In the genomic region with DNA sequence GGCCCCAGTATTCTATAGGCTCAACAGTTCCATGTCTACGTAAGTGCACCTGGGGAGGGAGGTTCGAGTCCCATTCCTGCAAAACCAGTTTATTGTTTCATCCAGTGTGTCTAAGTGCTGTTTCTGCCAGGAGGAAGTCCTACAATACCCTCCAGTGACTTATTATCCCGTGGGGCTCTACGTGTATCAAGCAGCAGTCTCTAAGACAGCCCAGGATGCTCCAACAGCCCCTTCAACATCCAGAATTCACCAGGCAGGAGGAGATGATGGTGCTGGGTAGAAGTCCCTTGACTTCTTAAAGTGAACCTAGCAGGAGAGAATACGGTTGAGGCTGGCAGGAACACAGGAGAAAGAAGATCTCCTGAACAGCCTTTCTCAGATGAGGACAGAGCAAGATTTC, we compare ENCODE assay signal across 8 mouse cellular contexts. TPM values are rescaled to one million over a fixed set of nuclear protein-coding genes. Genes with fewer than 3 reads are reported as not detected.
A peak's percentile ranks its signal among the peaks of the same experiment; 100 is the strongest.
DNase-seq lines count a peak whose midpoint lies in the region; ATAC-seq and TF ChIP-seq lines count a peak whose summit lies in the region.

No protein-coding gene starts in this region.

- ATAC-seq in embryonic facial prominence, embryonic 14.5 days (ENCODE audit: low read depth): 0 out of 2 replicates have a peak, but pooled peaks have one; percentile 3
- ATAC-seq in intestine, embryonic 16.5 days: no peak
- 0 out of 2 replicates have a peak, but pooled peaks have one; percentile 1 for ATAC-seq in neural tube, embryonic 12.5 days (ENCODE audit: low FRiP score, low read depth)

- H3K27ac ChIP-seq in left cerebral cortex, adult 2 months: no peak overlapping the region
- H3K27ac ChIP-seq in embryonic facial prominence, embryonic 14.5 days (replicated peaks; ENCODE audit: low read depth, low read length): peak overlapping the region; percentile 91; the same call in 1 of the 2 replicates
- peak overlapping the region; percentile 95 for H3K27ac ChIP-seq in intestine, embryonic 16.5 days (ENCODE audit: low read length)
- H3K27ac ChIP-seq in neural tube, embryonic 12.5 days: no peak overlapping the region

- H3K36me3 ChIP-seq in embryonic facial prominence, embryonic 14.5 days (ENCODE audit: control insufficient read depth, insufficient read depth, low read length): no peaks in the 10 kb centered on the region
- H3K36me3 ChIP-seq in intestine, embryonic 16.5 days (ENCODE audit: control insufficient read depth, insufficient read depth, low read length): 0 out of 2 replicates have a peak, but pooled peaks cover 4% of the 10 kb centered on the region
- no peaks in the 10 kb centered on the region for H3K36me3 ChIP-seq in neural tube, embryonic 12.5 days

- no peaks in the 10 kb centered on the region for H3K9me3 ChIP-seq in embryonic facial prominence, embryonic 14.5 days (ENCODE audit: control insufficient read depth, low read length)
- H3K9me3 ChIP-seq in intestine, embryonic 16.5 days (ENCODE audit: control insufficient read depth, low read length): no peaks in the 10 kb centered on the region
- no peaks in the 10 kb centered on the region; the same call in 1 of the 2 replicates for H3K9me3 ChIP-seq in neural tube, embryonic 12.5 days

- intact Hi-C loops in left cerebral cortex, adult 2 months (cut with DNase I): loop anchor here (5.0 kb wide), 3 partner anchors 127 to 293 kb away; no protein-coding TSS in a partner anchor

- peak overlapping the region; percentile 94 for H3K9ac ChIP-seq in embryonic facial prominence, embryonic 14.5 days (ENCODE audit: low read depth, low read length)
- peak overlapping the region; percentile 99 for H3K9ac ChIP-seq in intestine, embryonic 16.5 days (ENCODE audit: low read depth, low read length)
- H3K9ac ChIP-seq in neural tube, embryonic 12.5 days: no peak overlapping the region; the same call in 1 of the 2 replicates

- peak overlapping the region; percentile 67 for H3K4me3 ChIP-seq in left cerebral cortex, adult 2 months
- peak overlapping the region; percentile 83 for H3K4me3 ChIP-seq in embryonic facial prominence, embryonic 14.5 days (ENCODE audit: low read depth, low read length)
- peak overlapping the region; percentile 91 for H3K4me3 ChIP-seq in intestine, embryonic 16.5 days (ENCODE audit: low read length)
- peak overlapping the region; percentile 69 for H3K4me3 ChIP-seq in neural tube, embryonic 12.5 days

- no peak for TF ChIP-seq CTCF in left cerebral cortex, adult 2 months (IDR thresholded peaks at IDR 0.05)

- 25% methylated on average over 5 of the region's 5 CpGs for WGBS in embryonic facial prominence, embryonic 14.5 days
- WGBS in intestine, embryonic 16.5 days: 39% methylated on average over 5 of the region's 5 CpGs
- 47% methylated on average over 5 of the region's 5 CpGs for WGBS in neural tube, embryonic 12.5 days

- H3K4me2 ChIP-seq in embryonic facial prominence, embryonic 14.5 days (ENCODE audit: low read depth, low read length): peak overlapping the region; percentile 88
- H3K4me2 ChIP-seq in intestine, embryonic 16.5 days (ENCODE audit: low read depth, low read length): peak overlapping the region; percentile 74
- peak overlapping the region; percentile 95 for H3K4me2 ChIP-seq in neural tube, embryonic 12.5 days (replicated peaks)

- H3K27me3 ChIP-seq in embryonic facial prominence, embryonic 14.5 days (replicated peaks; ENCODE audit: control insufficient read depth, insufficient read depth, low read length): no peaks in the 10 kb centered on the region
- H3K27me3 ChIP-seq in intestine, embryonic 16.5 days (replicated peaks; ENCODE audit: control insufficient read depth, insufficient read depth, low read length): no peaks in the 10 kb centered on the region
- peaks cover 7% of the 10 kb centered on the region; the same call in 1 of the 2 replicates for H3K27me3 ChIP-seq in neural tube, embryonic 12.5 days (replicated peaks)

- H3K4me1 ChIP-seq in embryonic facial prominence, embryonic 14.5 days (ENCODE audit: control insufficient read depth, insufficient read depth, low read length): peaks cover 31% of the 10 kb centered on the region
- H3K4me1 ChIP-seq in intestine, embryonic 16.5 days (ENCODE audit: control insufficient read depth, insufficient read depth, low read length): peaks cover 43% of the 10 kb centered on the region
- peaks cover 16% of the 10 kb centered on the region; the same call in 1 of the 2 replicates for H3K4me1 ChIP-seq in neural tube, embryonic 12.5 days

- DNase-seq in left cerebral cortex, adult 2 months (ENCODE audit: extremely low spot score in 1 of 2, low spot score in 2 of 2): no peak
- no peak for DNase-seq in left cerebral cortex, adult 9 months (ENCODE audit: low spot score in 2 of 2)
- DNase-seq in embryonic facial prominence, embryonic 14.5 days (ENCODE audit: low spot score): peak; percentile 61
- DNase-seq in adrenal gland, adult 8-10 months: no peak
- no peak for DNase-seq in embryo, embryonic 9.5 days (ENCODE audit: extremely low spot score)
- DNase-seq in kidney, postnatal 36 days: no peak

RNA-seq across cellular contexts. Expression of a gene that starts 0.5 kb away (rescaled TPM):
- total RNA-seq in left cerebral cortex, adult 2 months (2021): 10 to 100 TPM; 33.6 to 40.1 TPM
- polyA plus RNA-seq in embryonic facial prominence, embryonic 14.5 days (2014; fragmentation: Nextera tagmentation; extraction: Ambion mirVana): 19.3 and 20.5 TPM in 2 replicates
- 18.7 and 21.0 TPM in 2 replicates for polyA plus RNA-seq in intestine, embryonic 16.5 days (2015; fragmentation: Nextera tagmentation; extraction: Ambion mirVana)
- polyA plus RNA-seq in neural tube, embryonic 12.5 days (2016; fragmentation: Nextera tagmentation; extraction: Ambion mirVana): 12.4 and 12.6 TPM in 2 replicates
- 100 to 1,000 TPM in 1 of 4 experiments, 10 to 100 TPM in 3; 52.3 to 101 (median 81.1) TPM for total RNA-seq in adrenal gland, adult 8-10 months (2022)

Comparison
In these comparisons a context has a peak if more than half of its experiments do, and no peak if none do; other contexts are left out.
1. H3K27ac ChIP-seq: peak in embryonic facial prominence, embryonic 14.5 days (single experiment) and intestine, embryonic 16.5 days (single experiment); none in left cerebral cortex, adult 2 months (single experiment) and neural tube, embryonic 12.5 days (single experiment).
2. Peak in every context shown above with its lines, with median percentiles within 50 percentile points of each other: H3K4me3 ChIP-seq and H3K4me2 ChIP-seq.